Mouse (Mus musculus) intestine, embryonic 16.5 days (tissue): ENCODE results near the gene Cask. TPM values are rescaled to one million over a fixed set of nuclear protein-coding genes. Genes with fewer than 3 reads are reported as not detected.

Experiments used
- ATAC-seq: fragments of 200-750 bp; cut with Nextera tagmentation; 2 replicates; pipeline ENCODE4 v1.8.0; 2017; ENCODE audit warnings: moderate TSS enrichment, moderate library complexity
- H3K27ac ChIP-seq: fragments of 300-500 bp; sonication (generic); 2 replicates; pipeline ENCODE4 v1.5.1; 2014; ENCODE audit warnings: mild to moderate bottlenecking, low read length
- H3K27me3 ChIP-seq: fragments of 300-500 bp; sonication (generic); replicated peaks from 2 replicates; pipeline ENCODE4 v1.6.1; 2014; ENCODE audit warnings: low read length, control low read depth, mixed read lengths; ENCODE audit not compliant: control insufficient read depth, insufficient read depth
- H3K36me3 ChIP-seq: fragments of 300-500 bp; sonication (generic); 2 replicates; pipeline ENCODE4 v1.6.1; 2014; ENCODE audit warnings: low read length, control low read depth; ENCODE audit not compliant: control insufficient read depth, insufficient read depth
- H3K4me1 ChIP-seq: fragments of 300-500 bp; sonication (generic); 2 replicates; pipeline ENCODE4 v1.6.1; 2014; ENCODE audit warnings: low read length, control low read depth, mixed read lengths; ENCODE audit not compliant: control insufficient read depth, insufficient read depth
- H3K4me2 ChIP-seq: fragments of 300-500 bp; sonication (generic); 2 replicates; pipeline ENCODE4 v1.6.1; 2014; ENCODE audit warnings: low read depth, low read length, control low read depth
- H3K4me3 ChIP-seq: fragments of 300-500 bp; sonication (generic); 2 replicates; pipeline ENCODE4 v1.5.1; 2014; ENCODE audit warnings: mild to moderate bottlenecking, low read length
- H3K9ac ChIP-seq: fragments of 300-500 bp; sonication (generic); 2 replicates; pipeline ENCODE4 v1.6.1; 2014; ENCODE audit warnings: low read depth, low read length
- H3K9me3 ChIP-seq: fragments of 300-500 bp; sonication (generic); 2 replicates; pipeline ENCODE4 v1.6.1; 2016; ENCODE audit warnings: low read length, control low read depth; ENCODE audit not compliant: control insufficient read depth
- WGBS: fragments of 180-500 bp; shearing (Covaris S2); extraction: QIAGEN DNeasy Blood & Tissue Kit; methylation state at CpG from one replicate; pipeline ENCODE4 v1.1.7; 2014; 5-methylcytosine and 5-hydroxymethylcytosine counted together
- polyA plus RNA-seq: library from polyadenylated mRNA; unstranded; fragments of >200 nt; fragmentation: Nextera tagmentation; extraction: Ambion mirVana; gene quantifications from 2 replicates; pipeline ENCODE4 v1.2.1, GENCODE M21; 2015

The Cask gene
- polyA plus RNA-seq, 1 experiment from 2014 or later = 10.1 TPM

DNA sequence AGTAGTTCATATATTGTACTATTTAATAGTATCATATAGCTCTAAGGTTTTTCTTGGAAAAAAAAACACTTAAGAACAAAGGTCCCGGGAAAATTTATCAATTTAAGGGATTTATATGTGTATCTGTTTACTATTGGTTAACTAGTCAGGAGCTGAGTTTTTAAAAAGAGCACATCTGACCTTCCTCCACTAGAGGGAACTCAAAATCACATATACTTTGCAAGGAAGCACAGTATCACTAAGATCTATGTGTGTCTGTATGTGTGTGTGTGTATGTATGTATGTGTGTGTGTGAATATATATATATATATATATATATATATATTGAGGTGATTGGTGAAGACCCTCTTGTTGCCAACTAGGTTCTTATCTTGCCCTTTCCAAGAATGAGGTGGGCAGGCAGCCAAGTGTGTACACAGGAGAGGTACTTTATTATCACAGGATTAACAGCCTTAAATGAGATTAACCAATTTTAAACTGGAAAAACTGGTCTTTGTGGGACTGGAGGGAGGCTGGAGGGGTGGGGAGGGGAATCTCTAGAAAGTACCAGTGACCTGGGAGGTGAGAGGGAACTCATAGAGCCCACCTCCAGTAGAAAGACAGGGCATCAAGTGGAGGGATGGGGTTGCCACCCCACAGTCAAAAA lies 121.2 kb downstream of the Cask start:
- Histone ChIP-seq H3K27me3 (no peaks in the 10 kb centered on the region), H3K27ac (no peak overlapping the region), H3K9me3 (no peaks in the 10 kb centered on the region), H3K36me3 (no peaks in the 10 kb centered on the region), H3K4me3 (no peak overlapping the region), H3K4me2 (no peak overlapping the region), H3K4me1 (no peaks in the 10 kb centered on the region), H3K9ac (no peak overlapping the region)
- 51% methylated on average over 1 of the region's 1 CpGs for WGBS
- peak; percentile 71; the same call in 1 of the 2 replicates for ATAC-seq

DNA sequence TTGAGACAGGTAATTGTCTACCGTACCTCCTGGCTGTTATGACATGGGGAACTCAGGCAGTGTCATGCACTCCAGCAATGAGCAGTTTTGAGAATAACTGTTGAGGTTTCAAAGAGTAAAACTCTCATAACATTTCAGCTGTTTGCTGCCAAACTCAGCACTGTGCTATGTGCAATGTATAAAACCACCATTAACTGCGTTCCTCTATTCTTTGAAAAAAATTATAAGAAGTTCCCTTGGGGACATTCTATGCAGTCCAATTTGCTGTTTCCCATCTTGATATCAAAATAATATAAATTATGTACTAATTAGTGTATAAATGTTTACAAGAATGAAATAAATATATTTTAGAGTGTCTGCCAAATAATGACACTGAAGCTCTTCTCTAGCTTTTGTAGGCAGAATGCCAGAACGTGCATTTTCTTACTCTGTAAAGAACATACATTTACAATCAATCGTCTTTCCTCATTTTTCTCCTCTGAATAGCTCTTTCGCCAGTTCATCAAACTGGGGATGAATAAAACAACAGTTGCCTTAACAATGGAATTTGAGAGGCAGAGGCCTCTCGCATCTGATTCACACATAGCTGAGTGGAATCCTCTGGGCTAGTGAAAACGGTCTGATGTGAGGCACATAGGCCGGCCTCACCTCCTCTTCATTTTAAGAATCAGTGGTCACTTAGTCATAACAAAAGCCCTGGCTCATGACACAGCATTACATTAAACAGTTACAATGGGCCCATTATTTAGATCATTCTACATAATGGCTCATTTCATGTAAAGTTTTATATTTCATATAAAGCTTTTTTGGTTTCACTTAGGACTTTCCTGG lies 125.4 kb downstream of the Cask start:
- ATAC-seq = no peak
- WGBS = 59% methylated on average over 8 of the region's 8 CpGs
- Histone ChIP-seq H3K27ac (no peak overlapping the region), H3K9ac (no peak overlapping the region), H3K4me3 (no peak overlapping the region), H3K27me3 (no peaks in the 10 kb centered on the region), H3K4me2 (no peak overlapping the region), H3K9me3 (no peaks in the 10 kb centered on the region), H3K4me1 (no peaks in the 10 kb centered on the region), H3K36me3 (no peaks in the 10 kb centered on the region)

DNA sequence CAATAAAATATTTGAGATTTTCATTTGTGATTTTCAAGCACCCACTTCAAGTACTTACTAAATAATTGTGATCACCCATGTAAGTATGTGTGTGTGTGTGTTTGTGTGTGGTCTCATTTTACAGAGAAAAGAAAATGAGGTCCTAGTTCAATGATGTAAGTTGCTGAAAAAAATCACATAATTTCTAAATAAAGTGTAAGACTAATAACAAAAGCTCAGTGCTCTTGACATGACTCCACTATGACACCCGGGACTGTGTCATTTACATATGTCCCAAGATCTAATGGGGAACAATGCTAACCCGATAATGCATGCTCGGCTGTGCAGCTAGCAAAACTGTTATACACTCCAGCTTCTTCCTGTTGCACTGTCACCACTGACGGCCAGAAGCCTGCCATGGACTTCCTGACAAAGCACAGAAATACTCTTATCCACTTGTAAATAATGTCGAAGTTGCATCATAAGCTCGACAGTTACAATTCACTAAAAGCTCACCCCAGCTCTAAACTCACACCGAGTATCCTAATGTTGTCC lies 130.8 kb downstream of the Cask start:
- Histone ChIP-seq H3K4me1 (no peaks in the 10 kb centered on the region), H3K4me3 (no peak overlapping the region), H3K27ac (no peak overlapping the region), H3K9me3 (no peaks in the 10 kb centered on the region), H3K36me3 (no peaks in the 10 kb centered on the region), H3K4me2 (no peak overlapping the region), H3K27me3 (no peaks in the 10 kb centered on the region), H3K9ac (no peak overlapping the region)
- ATAC-seq = no peak
- WGBS = 55% methylated on average over 7 of the region's 7 CpGs

DNA sequence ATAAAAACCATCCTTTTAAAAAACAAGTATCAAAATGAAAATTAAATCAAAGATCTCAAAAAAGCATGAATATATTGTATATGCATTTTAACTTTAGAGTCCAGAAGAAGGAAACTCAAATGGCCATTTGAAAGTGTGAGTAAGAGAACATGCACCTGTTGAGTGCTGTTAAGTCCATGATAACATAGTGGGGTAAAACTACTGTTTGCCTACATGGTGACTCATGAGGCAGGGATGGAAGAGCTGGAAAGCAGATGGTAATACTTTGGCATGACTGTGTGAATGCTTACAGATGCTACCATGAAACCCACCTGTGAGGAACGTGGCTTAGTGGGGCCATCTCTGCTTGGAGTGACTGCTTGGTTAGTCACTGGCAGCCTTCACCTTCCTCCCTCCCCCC lies 132.9 kb downstream of the Cask start:
- no peak for ATAC-seq
- Histone ChIP-seq H3K4me1 (no peaks in the 10 kb centered on the region), H3K36me3 (no peaks in the 10 kb centered on the region), H3K27ac (no peak overlapping the region), H3K4me3 (no peak overlapping the region), H3K27me3 (no peaks in the 10 kb centered on the region), H3K4me2 (no peak overlapping the region), H3K9me3 (no peaks in the 10 kb centered on the region), H3K9ac (no peak overlapping the region)
- 69% methylated on average over 1 of the region's 1 CpGs for WGBS

DNA sequence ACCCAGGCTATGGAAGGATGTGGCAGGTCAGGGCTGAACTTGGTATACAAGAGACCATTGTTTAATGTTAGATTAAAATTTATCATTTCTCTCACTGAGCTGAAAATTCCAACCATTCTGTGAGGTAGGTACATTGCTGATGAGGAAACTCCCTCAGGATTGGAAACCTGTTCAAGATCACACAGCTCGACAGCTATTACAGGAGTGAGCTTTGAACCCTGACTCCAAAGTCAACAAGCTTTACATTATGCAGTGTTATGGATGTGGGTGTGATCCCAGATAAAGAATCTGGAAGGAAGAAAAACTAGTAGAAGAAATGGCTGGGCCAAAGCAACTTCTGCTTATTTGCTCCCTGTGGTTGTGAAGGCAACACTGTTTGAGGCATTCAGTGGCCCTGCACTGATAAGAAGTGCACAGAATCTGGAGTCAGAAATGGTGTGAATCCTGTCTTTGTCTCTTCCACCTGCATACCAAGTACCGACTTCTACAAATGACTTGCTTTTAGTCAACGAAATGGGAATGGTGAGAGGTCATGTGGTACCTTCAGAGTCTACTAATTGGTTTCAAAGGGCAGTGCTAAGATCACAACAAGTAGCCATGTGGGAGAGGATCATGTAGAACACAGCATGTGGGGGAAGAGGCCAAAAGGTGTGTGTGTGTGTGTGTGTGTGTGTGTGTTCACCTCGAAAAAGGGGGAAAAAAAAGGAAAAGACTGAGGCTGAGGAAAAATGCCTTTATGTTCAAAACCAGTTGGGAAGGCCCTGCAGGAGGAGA lies 134.2 kb downstream of the Cask start:
- H3K27me3 ChIP-seq = no peaks in the 10 kb centered on the region
- H3K9ac ChIP-seq = no peak overlapping the region
- H3K9me3 ChIP-seq = no peaks in the 10 kb centered on the region
- ATAC-seq = peak; percentile 96
- no peaks in the 10 kb centered on the region for H3K4me1 ChIP-seq
- WGBS = 51% methylated on average over 4 of the region's 4 CpGs
- no peak overlapping the region for H3K4me2 ChIP-seq
- no peaks in the 10 kb centered on the region for H3K36me3 ChIP-seq
- no peak overlapping the region for H3K4me3 ChIP-seq
- peak overlapping the region; percentile 77 for H3K27ac ChIP-seq

DNA sequence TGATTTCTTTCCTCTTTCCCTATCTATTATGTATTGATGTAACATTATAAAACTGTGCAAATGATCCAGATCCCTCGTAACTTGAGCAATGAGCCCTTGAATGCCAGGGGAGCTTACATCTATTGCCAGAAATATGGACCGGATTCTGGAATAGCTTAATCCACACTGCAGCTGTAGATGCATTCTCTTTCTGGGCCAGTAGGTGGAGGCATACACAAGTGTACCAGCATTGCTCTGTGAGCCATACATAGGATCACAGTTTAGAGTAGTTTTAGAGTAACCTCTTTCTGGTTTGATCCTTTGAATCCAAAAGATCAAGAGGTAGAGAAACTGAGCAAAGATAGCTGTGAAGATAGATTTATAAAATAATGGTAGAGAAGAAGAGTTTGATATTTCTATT lies 141.0 kb downstream of the Cask start:
- H3K27ac ChIP-seq = no peak overlapping the region
- no peaks in the 10 kb centered on the region for H3K36me3 ChIP-seq
- no peak overlapping the region for H3K9ac ChIP-seq
- ATAC-seq = no peak
- no peaks in the 10 kb centered on the region for H3K4me1 ChIP-seq
- 34% methylated on average over 2 of the region's 2 CpGs for WGBS
- no peaks in the 10 kb centered on the region for H3K9me3 ChIP-seq
- H3K4me2 ChIP-seq = no peak overlapping the region
- no peak overlapping the region for H3K4me3 ChIP-seq
- no peaks in the 10 kb centered on the region for H3K27me3 ChIP-seq

DNA sequence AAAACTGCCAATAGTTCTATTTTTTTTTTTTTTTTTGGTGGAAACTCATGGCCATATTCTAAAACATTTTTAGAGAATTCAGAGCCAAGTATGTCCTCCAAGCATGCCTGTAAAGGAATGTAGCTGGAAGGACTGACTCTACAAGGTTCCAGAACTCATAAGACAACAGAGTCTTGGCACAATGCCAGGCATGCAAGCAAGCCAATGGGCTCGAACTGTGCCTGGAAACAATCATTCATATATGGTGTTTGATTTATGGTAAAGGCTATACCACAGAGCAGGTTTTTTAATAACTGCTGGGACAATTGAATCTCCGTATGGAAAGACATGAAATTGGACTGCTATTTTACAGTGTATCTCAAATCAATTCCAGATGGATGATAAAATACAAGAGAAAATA lies 146.1 kb downstream of the Cask start:
- no peak overlapping the region for H3K4me2 ChIP-seq
- H3K27me3 ChIP-seq = no peaks in the 10 kb centered on the region
- no peaks in the 10 kb centered on the region for H3K4me1 ChIP-seq
- H3K36me3 ChIP-seq = no peaks in the 10 kb centered on the region
- no peaks in the 10 kb centered on the region for H3K9me3 ChIP-seq
- no peak overlapping the region for H3K27ac ChIP-seq
- 0 out of 2 replicates have a peak, but pooled peaks have one; percentile 16 for ATAC-seq
- H3K4me3 ChIP-seq = no peak overlapping the region
- WGBS = 25% methylated on average over 2 of the region's 2 CpGs
- no peak overlapping the region for H3K9ac ChIP-seq

DNA sequence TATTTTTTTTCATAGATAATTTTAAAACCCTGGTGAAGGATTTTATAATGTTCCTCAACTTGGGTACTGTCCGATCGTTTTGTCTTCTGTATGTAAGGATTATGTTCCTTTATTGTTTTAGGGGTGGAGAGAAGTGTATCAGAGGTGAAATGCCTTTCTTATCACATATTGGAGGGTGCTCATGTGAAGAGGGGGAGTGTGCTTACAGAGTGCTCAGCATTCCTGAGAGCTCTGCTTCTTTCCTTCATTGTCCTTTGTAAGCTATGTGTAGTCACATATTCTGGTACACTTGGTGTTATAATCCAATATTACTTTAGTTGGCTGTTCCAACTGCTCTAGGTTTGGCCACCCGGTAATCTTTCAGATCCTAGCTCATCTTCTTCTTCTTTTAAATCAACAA lies 150.5 kb downstream of the Cask start:
- Histone ChIP-seq H3K27me3 (no peaks in the 10 kb centered on the region), H3K4me3 (no peak overlapping the region), H3K9me3 (no peaks in the 10 kb centered on the region), H3K4me1 (no peaks in the 10 kb centered on the region), H3K4me2 (no peak overlapping the region), H3K36me3 (no peaks in the 10 kb centered on the region), H3K27ac (no peak overlapping the region), H3K9ac (no peak overlapping the region)
- ATAC-seq = no peak
- 64% methylated on average over 3 of the region's 3 CpGs for WGBS

DNA sequence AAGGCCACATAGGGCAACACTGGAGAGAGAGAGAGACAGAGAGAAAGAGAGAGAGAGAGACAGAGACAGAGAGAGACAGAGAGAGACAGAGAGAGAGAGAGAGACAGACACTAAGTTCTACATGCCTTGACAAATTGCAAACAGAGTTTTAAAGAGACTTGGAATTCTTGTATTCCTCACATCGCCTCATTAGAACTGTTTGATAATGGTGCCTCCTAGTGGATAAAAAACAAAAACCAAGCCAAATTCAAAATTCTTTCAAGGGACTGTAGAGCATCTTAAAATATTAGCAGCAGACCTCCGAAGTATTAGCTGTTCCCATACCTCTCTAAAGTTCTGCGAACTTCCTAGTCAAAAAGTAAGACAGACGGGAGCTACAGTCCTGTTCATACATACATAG lies 159.3 kb downstream of the Cask start:
- no peaks in the 10 kb centered on the region for H3K9me3 ChIP-seq
- no peak overlapping the region for H3K4me3 ChIP-seq
- no peak for ATAC-seq
- no peak overlapping the region for H3K27ac ChIP-seq
- WGBS = 85% methylated on average over 4 of the region's 4 CpGs
- H3K4me2 ChIP-seq = no peak overlapping the region
- H3K4me1 ChIP-seq = no peaks in the 10 kb centered on the region
- no peak overlapping the region for H3K9ac ChIP-seq
- H3K36me3 ChIP-seq = no peaks in the 10 kb centered on the region
- H3K27me3 ChIP-seq = no peaks in the 10 kb centered on the region
